Mouse (Mus musculus) naive thymus-derived CD4-positive, alpha-beta T cell, adult 2 months (primary cell): ENCODE data around the gene C130050O18Rik.

Experiments
- DNase-seq: peaks from one replicate; pipeline ENCODE4 v3.0.0-alpha.2; 2011; ENCODE audit warnings: low read depth

C130050O18Rik gene

DNA sequence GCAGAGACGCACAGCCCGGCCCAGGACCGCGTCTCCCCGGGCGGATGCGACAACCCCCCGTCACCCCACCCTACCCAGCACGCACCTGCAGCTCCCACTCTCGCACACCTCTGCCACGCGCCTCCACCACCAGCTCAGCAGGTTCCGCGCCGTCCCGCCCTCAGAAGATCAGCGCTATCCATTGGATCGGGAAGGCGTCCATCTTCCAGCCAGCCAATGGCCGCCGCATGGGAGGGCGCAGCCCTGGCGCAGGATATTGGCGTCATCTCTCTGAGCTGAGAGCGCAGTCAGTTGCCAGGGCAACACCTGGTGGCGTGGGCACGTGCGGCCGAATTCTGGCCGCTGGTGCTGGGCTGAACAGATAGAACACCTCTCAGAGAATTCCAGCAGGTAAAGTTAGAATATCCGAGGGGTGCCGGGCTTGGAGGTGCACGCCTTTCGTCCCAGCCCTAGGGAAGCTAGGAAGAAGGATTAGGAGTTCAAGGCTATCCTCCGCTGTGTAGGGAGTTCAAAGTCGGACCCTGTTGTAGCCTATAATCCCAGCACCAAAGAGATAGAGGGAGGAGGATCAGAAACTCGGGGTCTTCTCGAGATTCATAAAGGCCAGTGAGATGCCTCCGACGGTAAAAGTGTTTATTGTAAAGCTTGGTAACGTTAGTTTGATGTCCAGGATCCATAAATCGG is 55.4 kb downstream of the C130050O18Rik start, which contains the start of gene 3110082I17Rik:
Gene 3110082I17Rik, minus strand, starts transcription at position 144 of the 684 bp plus-strand sequence.
- peak; percentile 98 for DNase-seq

DNA sequence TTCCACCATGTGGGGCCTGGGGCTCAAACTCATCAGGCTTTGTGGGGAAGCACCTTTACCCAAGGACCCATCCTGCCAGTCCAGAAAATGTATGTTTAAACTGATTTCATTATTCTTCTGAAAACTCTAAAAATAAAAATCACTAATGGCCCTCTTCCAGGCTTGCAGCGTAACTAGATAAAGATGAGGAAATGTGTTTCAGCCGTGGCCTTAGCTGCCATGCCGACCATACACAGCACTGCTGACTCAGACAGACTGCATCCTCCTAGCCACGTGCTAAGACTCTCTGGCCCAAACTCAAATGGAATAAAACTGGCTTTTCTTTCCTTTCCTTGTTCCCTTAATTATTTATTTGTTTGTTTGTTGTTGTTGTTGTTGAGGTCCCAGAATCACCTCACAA is 59.8 kb downstream of the C130050O18Rik start:
- DNase-seq: no peak
